Mouse (Mus musculus) midbrain, embryonic 13.5 days (tissue): ENCODE results near the gene Gsg1l. TPM values are rescaled to one million over a fixed set of nuclear protein-coding genes. Genes with fewer than 3 reads are reported as not detected.
A peak's percentile ranks its signal among the peaks of the same experiment; 100 is the strongest.

Source experiments
- ATAC-seq: fragments of 200-750 bp; cut with Nextera tagmentation; 2 replicates; pipeline ENCODE4 v1.8.0; 2017; ENCODE audit warnings: mild to moderate bottlenecking, moderate TSS enrichment, moderate library complexity
- H3K27ac ChIP-seq: fragments of 300-500 bp; sonication (generic); 2 replicates; pipeline ENCODE4 v1.5.1; 2015; ENCODE audit warnings: inconsistent platforms, mild to moderate bottlenecking, moderate library complexity
- H3K27me3 ChIP-seq: fragments of 300-500 bp; sonication (generic); 2 replicates; pipeline ENCODE4 v1.6.1; 2015; ENCODE audit warnings: mild to moderate bottlenecking, inconsistent platforms
- H3K36me3 ChIP-seq: fragments of 300-500 bp; sonication (generic); 2 replicates; pipeline ENCODE4 v1.6.1; 2015; ENCODE audit warnings: mild to moderate bottlenecking, inconsistent platforms
- H3K4me1 ChIP-seq: fragments of 300-500 bp; sonication (generic); replicated peaks from 2 replicates; pipeline ENCODE4 v1.6.1; 2015; ENCODE audit warnings: inconsistent platforms
- H3K4me2 ChIP-seq: fragments of 300-500 bp; sonication (generic); replicated peaks from 2 replicates; pipeline ENCODE4 v1.6.1; 2015; ENCODE audit warnings: moderate library complexity, mild to moderate bottlenecking, inconsistent platforms
- H3K4me3 ChIP-seq: fragments of 300-500 bp; sonication (generic); replicated peaks from 2 replicates; pipeline ENCODE4 v1.5.1; 2015; ENCODE audit warnings: mild to moderate bottlenecking, inconsistent platforms
- H3K9ac ChIP-seq: fragments of 300-500 bp; sonication (generic); replicated peaks from 2 replicates; pipeline ENCODE4 v1.6.1; 2015; ENCODE audit warnings: mild to moderate bottlenecking, inconsistent platforms
- H3K9me3 ChIP-seq: fragments of 300-500 bp; sonication (generic); 2 replicates; pipeline ENCODE4 v1.6.1; 2016; ENCODE audit warnings: mild to moderate bottlenecking, inconsistent platforms
- WGBS: fragments of 180-500 bp; shearing (Covaris S2); methylation state at CpG from one replicate; pipeline ENCODE4 v1.1.7; 2015; 5-methylcytosine and 5-hydroxymethylcytosine counted together
- polyA plus RNA-seq: library from polyadenylated mRNA; unstranded; fragments of >200 nt; fragmentation: Nextera tagmentation; extraction: Ambion mirVana; gene quantifications from 2 replicates; pipeline ENCODE4 v1.2.1, GENCODE M21; 2015

Gene Gsg1l
- polyA plus RNA-seq, result 5.0 and 6.8 TPM in 2 replicates

DNA sequence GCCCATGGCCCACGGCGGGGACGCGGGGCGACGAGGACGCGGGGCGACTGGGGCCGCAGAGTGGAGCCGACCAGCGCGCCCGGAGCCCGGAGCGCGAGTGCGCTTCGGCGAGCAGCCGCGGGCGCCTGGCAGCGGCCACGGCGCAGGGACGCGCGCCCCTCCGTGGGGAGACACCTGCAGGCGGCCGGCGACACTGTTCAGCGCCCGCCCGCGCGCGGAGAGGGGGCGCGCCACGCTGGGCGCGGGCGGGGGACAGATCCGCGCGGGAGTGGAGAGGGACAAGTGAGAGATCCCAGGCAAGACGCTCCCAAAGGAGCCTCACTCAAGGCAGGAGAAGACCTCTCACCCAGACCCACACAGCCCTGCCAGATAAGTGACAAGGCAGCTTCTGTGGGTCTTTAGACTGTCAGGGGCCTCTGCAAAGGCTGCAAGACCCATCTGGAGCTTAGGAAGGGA lies at the start of gene Gsg1l:
TSS of gene Gsg1l (minus strand) at position 126 of the 456 bp plus-strand sequence.
- H3K9ac ChIP-seq, result peak within 1 kb of the TSS; percentile 71
- peaks cover 72% of the 10 kb centered on the region for H3K27me3 ChIP-seq
- peaks cover 55% of the 10 kb centered on the region for H3K4me1 ChIP-seq
- H3K9me3 ChIP-seq, result no peaks in the 10 kb centered on the region
- no peaks in the 10 kb centered on the region for H3K36me3 ChIP-seq
- H3K27ac ChIP-seq, result no peak within 1 kb of the TSS
- H3K4me2 ChIP-seq, result peak within 1 kb of the TSS; percentile 95
- ATAC-seq, result peak; percentile 59
- peak within 1 kb of the TSS; percentile 63 for H3K4me3 ChIP-seq
- 1% methylated on average over 47 of the region's 49 CpGs for WGBS

GRCm38 (mm10) chr7:126127673-126128072 lies 45.5 kb upstream of the Gsg1l start:
- Histone ChIP-seq H3K4me1 (no peaks in the 10 kb centered on the region), H3K27me3 (no peaks in the 10 kb centered on the region), H3K9me3 (no peaks in the 10 kb centered on the region), H3K4me3 (no peak overlapping the region), H3K9ac (no peak overlapping the region), H3K4me2 (no peak overlapping the region), H3K36me3 (peaks cover 69% of the 10 kb centered on the region), H3K27ac (no peak overlapping the region)
- ATAC-seq, result no peak
- WGBS, result 91% methylated on average over 2 of the region's 2 CpGs

- Histone ChIP-seq H3K36me3 (peaks cover 74% of the 10 kb centered on the region), H3K4me3 (no peak overlapping the region), H3K4me1 (no peaks in the 10 kb centered on the region), H3K9ac (no peak overlapping the region), H3K27me3 (no peaks in the 10 kb centered on the region), H3K9me3 (no peaks in the 10 kb centered on the region), H3K27ac (no peak overlapping the region), H3K4me2 (no peak overlapping the region)
- 87% methylated on average over 3 of the region's 3 CpGs for WGBS
- no peak for ATAC-seq
These were observed 44.3 kb upstream of the Gsg1l start for GRCm38 (mm10) chr7:126126502-126126901.

GRCm38 (mm10) chr7:126121533-126121932 lies 39.3 kb upstream of the Gsg1l start:
- H3K27ac ChIP-seq, result no peak overlapping the region
- no peaks in the 10 kb centered on the region for H3K4me1 ChIP-seq
- no peak overlapping the region for H3K4me2 ChIP-seq
- 95% methylated on average over 4 of the region's 4 CpGs for whole genome bisulfite sequencing
- H3K27me3 ChIP-seq, result no peaks in the 10 kb centered on the region
- peaks cover 68% of the 10 kb centered on the region for H3K36me3 ChIP-seq
- H3K4me3 ChIP-seq, result no peak overlapping the region
- no peaks in the 10 kb centered on the region for H3K9me3 ChIP-seq
- ATAC-seq, result no peak
- no peak overlapping the region for H3K9ac ChIP-seq

GRCm38 (mm10) chr7:126119819-126120218 lies 37.6 kb upstream of the Gsg1l start:
- 64% methylated on average over 6 of the region's 6 CpGs for WGBS
- Histone ChIP-seq H3K9me3 (no peaks in the 10 kb centered on the region), H3K36me3 (peaks cover 77% of the 10 kb centered on the region), H3K4me2 (no peak overlapping the region), H3K4me1 (no peaks in the 10 kb centered on the region), H3K27me3 (no peaks in the 10 kb centered on the region), H3K4me3 (no peak overlapping the region), H3K27ac (no peak overlapping the region), H3K9ac (no peak overlapping the region)
- no peak for ATAC-seq

DNA sequence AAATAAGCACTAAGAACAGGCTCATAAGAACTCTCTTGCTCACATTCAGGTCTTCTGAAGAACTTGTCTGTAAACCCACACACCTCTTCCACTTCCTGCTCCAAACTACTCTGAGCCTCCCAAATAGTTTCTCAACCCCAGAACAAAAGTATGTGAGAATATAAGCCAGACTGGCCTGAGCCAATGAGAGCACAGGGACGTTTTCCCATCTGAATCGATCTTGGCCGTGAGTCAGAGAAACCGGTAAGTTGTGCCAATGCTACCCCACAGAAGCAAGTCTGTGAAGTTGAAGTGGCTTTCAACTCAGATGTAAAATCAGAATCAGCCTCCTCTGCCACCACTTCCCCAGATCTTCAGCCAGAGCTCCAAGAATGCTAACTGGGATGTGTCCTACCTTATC lies 31.1 kb upstream of the Gsg1l start:
- Histone ChIP-seq H3K9ac (no peak overlapping the region), H3K9me3 (no peaks in the 10 kb centered on the region), H3K4me1 (no peaks in the 10 kb centered on the region), H3K27ac (no peak overlapping the region), H3K27me3 (no peaks in the 10 kb centered on the region), H3K4me3 (no peak overlapping the region), H3K36me3 (peaks cover 78% of the 10 kb centered on the region), H3K4me2 (no peak overlapping the region)
- 90% methylated on average over 4 of the region's 4 CpGs for WGBS
- ATAC-seq, result no peak

DNA sequence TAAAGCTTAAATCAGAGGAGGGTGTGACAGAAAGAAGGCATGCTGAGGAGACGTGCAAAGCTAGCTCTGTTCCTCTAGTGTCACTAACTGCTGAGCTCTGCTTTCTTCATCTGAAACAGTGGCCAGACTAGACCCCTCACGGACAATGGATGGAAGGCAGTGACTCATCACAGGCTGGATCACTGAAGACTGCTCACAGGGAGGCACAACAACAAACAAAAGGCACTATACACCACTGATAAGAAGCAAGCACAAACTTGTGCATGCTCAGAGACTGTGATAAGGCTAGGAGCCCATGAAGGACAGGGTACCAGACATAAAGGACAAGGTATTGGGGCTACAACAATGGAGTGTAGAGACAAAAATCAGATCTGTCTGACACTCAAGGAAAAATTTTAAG lies 29.0 kb upstream of the Gsg1l start:
- no peak for ATAC-seq
- H3K9me3 ChIP-seq, result no peaks in the 10 kb centered on the region
- no peak overlapping the region for H3K27ac ChIP-seq
- peaks cover 92% of the 10 kb centered on the region for H3K36me3 ChIP-seq
- no peaks in the 10 kb centered on the region for H3K4me1 ChIP-seq
- no peak overlapping the region for H3K9ac ChIP-seq
- H3K4me3 ChIP-seq, result no peak overlapping the region
- H3K4me2 ChIP-seq, result no peak overlapping the region
- no peaks in the 10 kb centered on the region for H3K27me3 ChIP-seq
- WGBS, result 85% methylated on average over 2 of the region's 2 CpGs

- Histone ChIP-seq H3K36me3 (peaks cover 93% of the 10 kb centered on the region), H3K27ac (no peak overlapping the region), H3K9me3 (no peaks in the 10 kb centered on the region), H3K4me1 (no peaks in the 10 kb centered on the region), H3K27me3 (no peaks in the 10 kb centered on the region), H3K9ac (no peak overlapping the region), H3K4me2 (no peak overlapping the region), H3K4me3 (no peak overlapping the region)
- 94% methylated on average over 3 of the region's 3 CpGs for WGBS
- ATAC-seq, result no peak
These were observed 27.7 kb upstream of the Gsg1l start for GRCm38 (mm10) chr7:126109898-126110297.

DNA sequence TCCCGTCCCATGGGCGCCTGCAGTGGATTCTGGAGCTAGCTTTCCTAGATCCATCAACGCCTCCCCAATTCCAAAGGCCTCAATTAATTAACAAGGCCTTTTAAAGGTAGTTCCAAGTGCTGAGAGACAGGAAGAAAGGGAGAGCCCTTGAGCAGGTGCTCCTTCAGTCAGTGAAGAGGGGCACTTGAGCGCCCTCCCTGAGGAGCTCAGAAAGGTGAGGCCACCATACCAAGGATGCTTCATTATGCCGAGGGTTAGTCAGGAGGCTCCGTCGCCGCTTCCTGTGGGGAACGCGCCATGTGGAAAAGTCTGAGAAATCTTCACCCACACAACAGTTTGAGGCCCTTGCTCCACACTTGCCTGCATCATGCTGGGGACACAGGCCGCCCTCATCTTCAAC lies 18.2 kb upstream of the Gsg1l start:
- no peaks in the 10 kb centered on the region for H3K27me3 ChIP-seq
- no peaks in the 10 kb centered on the region for H3K9me3 ChIP-seq
- H3K4me1 ChIP-seq, result no peaks in the 10 kb centered on the region
- H3K36me3 ChIP-seq, result peaks cover 87% of the 10 kb centered on the region
- no peak overlapping the region for H3K4me2 ChIP-seq
- H3K4me3 ChIP-seq, result no peak overlapping the region
- no peak overlapping the region for H3K9ac ChIP-seq
- ATAC-seq, result no peak
- WGBS, result 94% methylated on average over 11 of the region's 11 CpGs
- no peak overlapping the region for H3K27ac ChIP-seq

GRCm38 (mm10) chr7:126099835-126100234 lies 17.6 kb upstream of the Gsg1l start:
- no peak overlapping the region for H3K9ac ChIP-seq
- H3K27ac ChIP-seq, result no peak overlapping the region
- H3K4me3 ChIP-seq, result no peak overlapping the region
- 86% methylated on average over 2 of the region's 2 CpGs for WGBS
- no peak overlapping the region for H3K4me2 ChIP-seq
- peaks cover 81% of the 10 kb centered on the region for H3K36me3 ChIP-seq
- ATAC-seq, result no peak
- no peaks in the 10 kb centered on the region for H3K4me1 ChIP-seq
- H3K9me3 ChIP-seq, result no peaks in the 10 kb centered on the region
- H3K27me3 ChIP-seq, result no peaks in the 10 kb centered on the region

- 96% methylated on average over 7 of the region's 7 CpGs for WGBS
- ATAC-seq, result no peak
- no peaks in the 10 kb centered on the region for H3K9me3 ChIP-seq
- no peak overlapping the region for H3K27ac ChIP-seq
- H3K9ac ChIP-seq, result no peak overlapping the region
- H3K4me1 ChIP-seq, result no peaks in the 10 kb centered on the region
- no peak overlapping the region for H3K4me2 ChIP-seq
- no peaks in the 10 kb centered on the region for H3K27me3 ChIP-seq
- no peak overlapping the region for H3K4me3 ChIP-seq
- H3K36me3 ChIP-seq, result peaks cover 75% of the 10 kb centered on the region
These were observed 17.1 kb upstream of the Gsg1l start for GRCm38 (mm10) chr7:126099163-126099775.

DNA sequence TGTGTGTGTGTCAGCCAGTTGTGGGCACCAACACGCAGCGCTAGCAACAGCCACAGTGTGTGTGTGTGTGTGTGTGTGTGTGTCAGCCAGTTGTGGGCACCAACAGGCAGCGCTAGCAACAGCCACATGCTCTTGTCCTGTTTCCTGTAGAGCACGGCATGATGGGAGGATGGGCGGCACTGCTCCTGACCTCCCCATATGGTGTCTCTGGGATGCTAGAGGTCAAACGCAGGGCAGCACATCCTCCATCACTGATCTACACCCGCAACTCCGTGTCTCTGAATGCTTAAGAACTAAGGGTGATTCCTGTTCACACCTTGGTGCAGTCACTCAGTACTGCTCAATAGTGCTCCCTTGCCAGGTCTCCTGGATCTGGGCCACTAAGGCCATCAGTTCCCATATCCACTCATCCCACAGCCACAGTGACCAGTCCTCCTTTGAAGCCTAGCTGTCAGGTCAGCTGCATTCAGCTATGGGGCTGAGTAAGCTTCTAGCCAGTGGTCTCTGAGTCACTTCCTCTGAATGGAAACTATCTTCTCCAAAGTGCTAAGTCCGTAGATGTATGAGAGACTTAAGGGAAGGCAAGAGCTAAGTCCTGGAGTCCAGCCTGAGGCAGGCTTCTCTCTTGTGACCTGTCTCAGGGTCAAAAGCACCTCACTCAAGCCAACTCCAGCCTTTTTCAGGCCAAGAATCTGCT lies 15.2 kb upstream of the Gsg1l start:
- Histone ChIP-seq H3K9ac (no peak overlapping the region), H3K36me3 (peaks cover 59% of the 10 kb centered on the region), H3K4me2 (no peak overlapping the region), H3K4me3 (no peak overlapping the region), H3K4me1 (no peaks in the 10 kb centered on the region), H3K27me3 (no peaks in the 10 kb centered on the region), H3K9me3 (no peaks in the 10 kb centered on the region), H3K27ac (no peak overlapping the region)
- ATAC-seq, result no peak
- WGBS, result 85% methylated on average over 6 of the region's 9 CpGs
